Comparison of ENCODE assay signal across 18 mouse cellular contexts in genomic region chr1:58618766-58619165, GRCm38 (mm10). TPM values are rescaled to one million over a fixed set of nuclear protein-coding genes. Genes with fewer than 3 reads are reported as not detected.
DNase-seq lines count a peak whose midpoint lies in the region; ATAC-seq and TF ChIP-seq lines count a peak whose summit lies in the region.
"Had no signal": no experiment of that assay in that cellular context is flagged by ENCODE, and none has a peak within 500 bp of the region (broad histone marks: within the 10 kb centered on the region; RNA-seq: fewer than 3 reads in every experiment).

No protein-coding gene starts in this region.

- peak; percentile 27 for TF ChIP-seq CTCF in liver, postnatal 0 days (IDR thresholded peaks at IDR 0.05; ENCODE audit: low read depth)

- WGBS in liver, embryonic 12.5 days (ENCODE audit: insufficient replicate concordance), result 57% methylated on average over 2 of the region's 2 CpGs
- 76% methylated on average over 2 of the region's 2 CpGs for WGBS in liver, postnatal 0 days (ENCODE audit: insufficient replicate concordance)

- H3K4me3 ChIP-seq in liver, embryonic 12.5 days, result no peak overlapping the region
- no peak overlapping the region for H3K4me3 ChIP-seq in liver, postnatal 0 days (ENCODE audit: low read depth, low read length)
- H3K4me3 ChIP-seq: limb, embryonic 10.5 days; lung, embryonic 15.5 days had no signal

- no peak overlapping the region for H3K27ac ChIP-seq in liver, embryonic 12.5 days
- H3K27ac ChIP-seq in liver, postnatal 0 days (ENCODE audit: low read depth), result no peak overlapping the region
- H3K27ac ChIP-seq: limb, embryonic 10.5 days; lung, embryonic 15.5 days had no signal

- no peak for TF ChIP-seq EP300 in liver, postnatal 0 days (IDR thresholded peaks at IDR 0.05; ENCODE audit: low read depth)

- no peak overlapping the region for H3K4me2 ChIP-seq in liver, embryonic 12.5 days
- no peak overlapping the region for H3K4me2 ChIP-seq in liver, postnatal 0 days (ENCODE audit: low read depth, low read length)
- H3K4me2 ChIP-seq: heart, embryonic 11.5 days; lung, embryonic 15.5 days had no signal

- H3K27me3 ChIP-seq in liver, embryonic 12.5 days (replicated peaks), result no peaks in the 10 kb centered on the region
- H3K27me3 ChIP-seq in liver, postnatal 0 days (ENCODE audit: insufficient read depth, low read length), result no peaks in the 10 kb centered on the region
- H3K27me3 ChIP-seq: lung, embryonic 15.5 days had no signal

- peak; percentile 22 for DNase-seq in cerebellum, adult 8-10 months
- no peak for DNase-seq in cerebellum, adult 11 months
- DNase-seq in liver (peak; percentile 6), MEL-GATA-1-ER (ENCODE audit: extremely low read depth, low read depth) (peak; percentile 14)
- DNase-seq in liver, postnatal 0 days, result no peak
- DNase-seq in adrenal gland, adult 18-20 months (ENCODE audit: low spot score in 2 of 2), result no peak
- no peak for DNase-seq in right cerebral cortex, postnatal 14 days
- DNase-seq: adrenal gland, postnatal 14 days; forebrain, postnatal 0 days; gastrocnemius, postnatal 14 days; heart, postnatal 4 days; kidney, postnatal 14 days; thymus, postnatal 25 days had no signal

- H3K36me3 ChIP-seq in liver, embryonic 12.5 days, result no peaks in the 10 kb centered on the region
- no peaks in the 10 kb centered on the region for H3K36me3 ChIP-seq in liver, postnatal 0 days (replicated peaks; ENCODE audit: insufficient read depth, low read length)
- H3K36me3 ChIP-seq: limb, embryonic 10.5 days; lung, embryonic 15.5 days had no signal

- H3K9ac ChIP-seq in liver, embryonic 12.5 days, result no peak overlapping the region
- H3K9ac ChIP-seq in liver, postnatal 0 days (replicated peaks), result no peak overlapping the region
- H3K9ac ChIP-seq: forebrain, postnatal 0 days; lung, embryonic 15.5 days had no signal

- ATAC-seq in liver, embryonic 12.5 days, result no peak
- ATAC-seq in liver, postnatal 0 days, result no peak
- ATAC-seq: forebrain, postnatal 0 days; inflammation-experienced regulatory T-cells, adult 6 months had no signal

- no peaks in the 10 kb centered on the region for H3K4me1 ChIP-seq in liver, embryonic 12.5 days
- no peaks in the 10 kb centered on the region; the same call in 1 of the 2 replicates for H3K4me1 ChIP-seq in liver, postnatal 0 days (ENCODE audit: insufficient read depth)
- H3K4me1 ChIP-seq: limb, embryonic 10.5 days; lung, embryonic 15.5 days had no signal

- H3K9me3 ChIP-seq in liver, embryonic 12.5 days (replicated peaks), result no peaks in the 10 kb centered on the region
- no peaks in the 10 kb centered on the region for H3K9me3 ChIP-seq in liver, postnatal 0 days (ENCODE audit: low read length)
- H3K9me3 ChIP-seq: limb, embryonic 10.5 days; lung, embryonic 15.5 days had no signal

RNA-seq across cellular contexts. Expression of gene Ndufb3, which starts 32.6 kb away (rescaled TPM):
- 128 and 143 TPM in 2 replicates for polyA plus RNA-seq in liver, embryonic 12.5 days (2016; fragmentation: Nextera tagmentation; extraction: Ambion mirVana)
- 129 and 133 TPM in 2 replicates for polyA plus RNA-seq in liver, postnatal 0 days (2015; fragmentation: Nextera tagmentation; extraction: Ambion mirVana)
- 100 to 1,000 TPM; 138 to 195 TPM for total RNA-seq in adrenal gland, adult 18-20 months (2021)

RNA-seq across cellular contexts. Expression of gene Fam126b, which starts 32.6 kb away (rescaled TPM):
- 5.2 and 5.7 TPM in 2 replicates for polyA plus RNA-seq in liver, embryonic 12.5 days (2016; fragmentation: Nextera tagmentation; extraction: Ambion mirVana)
- polyA plus RNA-seq in liver, postnatal 0 days (2015; fragmentation: Nextera tagmentation; extraction: Ambion mirVana), result 3.0 and 4.1 TPM in 2 replicates
- 10 to 100 TPM; 28.9 to 46.1 TPM for total RNA-seq in adrenal gland, adult 18-20 months (2021)

Comparison
In these comparisons a context has a peak if more than half of its experiments do, and no peak if none do; other contexts are left out.
1. DNase-seq: peak in cerebellum, adult 8-10 months (single experiment), liver (single experiment) and MEL-GATA-1-ER (single experiment); none in cerebellum, adult 11 months (single experiment), liver, postnatal 0 days (single experiment), adrenal gland, adult 18-20 months (0 of 2) and right cerebral cortex, postnatal 14 days (single experiment).